Mouse (Mus musculus): ENCODE data around the gene Prss44.

DNA sequence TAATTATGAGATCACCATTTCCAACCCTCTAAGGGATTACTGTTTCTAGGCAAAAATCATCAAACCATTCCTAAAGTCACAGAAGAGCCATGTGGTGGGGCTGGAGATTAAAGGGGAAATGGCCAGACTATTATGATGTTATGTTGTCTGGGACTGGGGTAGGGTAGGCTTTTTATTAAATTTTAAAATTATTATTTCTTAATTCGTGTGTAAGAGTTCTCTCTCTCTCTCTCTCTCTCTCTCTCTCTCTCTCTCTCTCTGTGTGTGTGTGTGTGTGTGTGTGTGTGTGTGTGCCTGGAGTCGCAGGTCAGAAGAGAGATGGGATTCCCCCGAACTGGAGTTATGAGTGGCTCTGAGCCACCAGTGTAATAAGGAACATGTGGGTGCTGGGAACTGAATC is 12.6 kb downstream of the Prss44 start, which contains the start of gene Prss43:
- TF ChIP-seq CTCF (IDR thresholded peaks at IDR 0.05; ENCODE audit: borderline replicate concordance, insufficient read depth, low read depth, low read length), result no peak
- TF ChIP-seq POLR2A (IDR thresholded peaks at IDR 0.05; ENCODE audit: borderline replicate concordance, insufficient read depth, low read length), result no peak

Measured in cerebellum, adult 2 months (tissue).